Mouse (Mus musculus) small intestine, adult 2 months (tissue): ENCODE measurements at regions not wholly inside any gene's neighbourhood (a gene's known extent, or its start where the extent isn't known, plus 50 kb on each side); places are given as distances from the start of the nearest gene placed in this dataset.

Experiments used
- CTCF ChIP-seq: fragments of 200-500 bp; IDR thresholded peaks from 2 replicates; pipeline ENCODE4 v1.5.1; 2012; ENCODE audit warnings: low read depth, mild to moderate bottlenecking, control low read depth, inconsistent platforms, low read length, moderate library complexity, mixed read lengths; ENCODE audit not compliant: insufficient replicate concordance, insufficient read length; ENCODE audit errors: extremely low read depth
- POLR2A ChIP-seq: fragments of 200-500 bp; IDR thresholded peaks from 2 replicates; pipeline ENCODE4 v1.6.1; 2012; ENCODE audit warnings: low read depth, mild to moderate bottlenecking, control low read depth, inconsistent platforms, low read length, moderate library complexity

GRCm38 (mm10) chr19:37788540-37788939 is 90.9 kb downstream of the Cyp26a1 start:
- TF ChIP-seq POLR2A (no peak), CTCF (no peak)
